Mouse (Mus musculus): ENCODE measurements at regions not wholly inside any gene's neighbourhood (a gene's known extent, or its start where the extent isn't known, plus 50 kb on each side); places are given as distances from the start of the nearest gene placed in this dataset.

DNA sequence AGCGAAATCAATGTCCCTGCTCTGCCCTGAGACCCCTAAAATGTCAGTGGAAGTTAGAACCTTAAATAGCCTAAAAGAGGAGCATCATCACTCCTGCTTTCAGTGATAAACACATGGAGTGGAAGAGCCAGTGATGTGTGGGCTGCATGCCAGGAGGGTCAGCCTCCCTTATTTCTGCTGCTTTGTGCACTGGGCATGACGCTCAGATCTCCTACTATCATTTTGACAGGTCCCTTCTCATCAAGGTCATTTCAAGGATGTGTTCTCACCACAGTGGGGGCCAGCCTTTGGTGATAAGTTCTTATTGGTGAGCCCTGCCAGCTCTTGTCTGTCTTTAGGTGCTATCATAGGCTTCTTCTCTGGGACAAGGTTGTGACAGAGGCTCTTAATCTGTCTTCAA lies 215.5 kb upstream of the Dynlrb2 start:
- ATAC-seq = no peak

DNA sequence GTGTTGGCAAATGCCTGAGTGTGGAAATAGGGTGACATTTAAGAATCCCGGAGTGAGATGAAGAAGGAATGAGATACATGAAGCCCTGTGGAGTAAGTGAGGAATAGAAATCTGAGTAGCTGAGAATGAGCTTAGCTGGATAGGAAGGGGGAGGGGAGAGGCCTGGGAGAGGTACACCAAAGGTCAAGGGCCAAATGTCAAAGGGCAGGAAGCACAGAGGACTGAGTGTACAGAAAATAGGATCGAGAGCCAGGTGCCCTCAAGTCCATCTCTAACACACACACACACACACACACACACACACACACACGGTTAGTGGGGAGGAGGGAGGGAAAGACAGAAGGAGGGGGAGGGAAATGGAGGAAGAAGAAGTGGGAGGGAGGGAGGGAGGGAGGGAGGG lies 220.8 kb upstream of the Dynlrb2 start:
- ATAC-seq = no peak

DNA sequence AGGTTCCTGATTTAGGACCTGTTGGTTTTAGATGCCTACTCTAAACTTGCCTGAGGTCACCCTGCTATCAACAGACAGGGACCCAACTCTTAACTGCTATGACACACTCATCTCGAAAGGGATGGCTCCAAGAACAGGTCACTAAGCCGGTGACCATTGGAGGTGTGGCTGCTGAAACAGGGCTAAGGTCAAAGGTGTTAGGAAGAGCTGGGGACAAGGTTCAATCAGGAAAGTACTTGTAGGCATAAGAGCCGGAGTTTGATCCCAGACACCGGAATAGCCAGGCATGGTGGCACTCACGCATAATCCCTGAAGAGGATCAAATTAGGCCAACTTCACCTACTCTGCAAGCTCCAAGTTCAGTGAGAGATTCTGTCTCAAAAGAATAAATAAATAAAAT lies 222.4 kb upstream of the Dynlrb2 start:
- ATAC-seq = no peak

DNA sequence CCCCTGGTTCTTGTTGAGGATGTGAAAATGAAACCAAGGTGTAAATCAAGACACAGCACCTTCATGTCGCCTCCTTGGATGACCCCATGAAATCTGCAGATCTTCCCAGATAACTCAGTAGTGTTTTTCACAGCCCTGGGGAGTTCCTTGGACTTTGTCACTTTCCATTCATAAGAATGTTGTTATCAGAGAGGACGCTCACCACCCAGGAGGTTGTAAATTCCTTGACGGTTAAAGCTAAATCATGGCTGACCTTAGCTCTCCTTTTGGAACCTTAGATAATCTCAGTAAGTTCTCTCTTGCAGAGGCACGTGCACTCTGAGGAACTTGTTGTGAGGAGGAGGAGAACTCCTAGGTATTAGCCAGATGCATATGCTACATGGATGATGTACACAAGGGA lies 229.8 kb upstream of the Dynlrb2 start:
- ATAC-seq = no peak

DNA sequence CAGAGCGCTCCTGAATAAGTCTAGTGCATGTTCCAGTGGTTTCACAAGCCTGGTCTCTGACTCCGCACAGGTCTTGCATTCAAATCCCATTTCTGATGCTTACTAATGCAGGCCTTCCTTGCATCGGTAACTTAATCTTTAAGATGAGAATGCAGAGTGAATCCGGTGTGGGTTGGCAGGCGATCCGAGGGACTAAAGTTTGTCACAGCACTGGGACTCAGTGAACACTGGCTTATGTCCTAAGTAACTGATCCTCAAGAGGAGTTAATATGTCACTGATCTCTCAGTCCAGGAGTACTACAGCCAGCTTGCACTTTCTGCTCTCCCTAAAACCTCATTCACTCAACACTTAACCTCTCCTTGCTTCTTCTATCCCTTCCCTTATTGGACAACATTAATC lies 233.5 kb upstream of the Dynlrb2 start:
- ATAC-seq = no peak

DNA sequence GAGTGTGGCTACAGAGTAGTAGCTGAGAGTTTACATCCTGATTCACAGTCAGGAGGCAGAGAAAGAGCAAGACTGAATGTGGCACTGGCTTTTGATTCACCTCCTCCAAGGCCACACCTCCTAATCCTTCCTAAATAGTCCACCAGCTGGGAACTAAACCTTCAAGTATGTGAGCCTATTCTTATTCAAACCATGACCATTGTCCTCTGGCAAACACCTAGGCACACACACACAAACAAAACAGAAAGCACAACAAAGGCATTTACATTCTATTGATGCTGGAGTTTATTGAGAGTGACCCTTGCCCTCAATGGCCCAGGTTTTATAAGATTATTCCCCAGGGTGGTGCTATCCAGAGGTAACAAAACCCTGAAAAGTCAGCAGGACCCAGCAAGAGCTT lies 235.4 kb upstream of the Dynlrb2 start:
- no peak for ATAC-seq

DNA sequence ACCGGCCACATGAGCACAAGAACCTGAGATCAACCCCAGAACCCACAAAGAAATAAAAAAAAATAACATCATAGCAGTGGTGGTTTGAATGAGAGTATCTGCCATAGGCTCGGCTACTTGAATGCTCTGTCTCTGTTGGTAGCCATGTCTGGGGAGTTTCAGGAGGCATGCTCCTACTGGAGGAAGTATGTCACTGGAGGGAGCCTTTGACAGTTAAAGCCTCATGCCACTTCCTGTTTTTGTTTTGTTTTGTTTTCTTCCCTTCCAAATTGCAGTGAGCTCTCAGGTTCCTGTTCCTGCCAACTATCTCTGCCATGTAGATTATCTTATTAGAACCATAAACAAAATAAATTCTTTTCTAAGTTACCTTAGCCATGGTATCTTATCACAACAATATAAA lies 236.1 kb upstream of the Dynlrb2 start:
- no peak for ATAC-seq

DNA sequence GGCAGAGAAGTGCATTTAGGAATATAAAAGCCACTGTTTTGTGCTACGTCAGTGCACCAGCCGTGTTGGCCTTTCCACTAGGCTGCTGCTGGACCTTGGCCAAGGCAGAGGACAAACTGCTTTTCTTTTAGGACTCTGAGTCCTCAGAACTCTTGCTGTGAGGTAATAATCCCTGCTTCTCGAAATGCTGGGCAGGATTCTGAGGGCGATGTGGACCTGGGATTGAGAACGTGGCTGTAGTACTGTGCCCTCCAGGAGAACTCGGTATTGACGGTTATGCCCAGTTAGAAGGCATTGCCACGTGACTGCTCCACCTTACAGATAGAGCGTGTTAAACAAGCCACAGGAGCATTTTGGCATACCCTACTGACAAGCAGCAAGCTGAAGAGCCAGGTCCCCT lies 236.6 kb upstream of the Dynlrb2 start:
- ATAC-seq = no peak

DNA sequence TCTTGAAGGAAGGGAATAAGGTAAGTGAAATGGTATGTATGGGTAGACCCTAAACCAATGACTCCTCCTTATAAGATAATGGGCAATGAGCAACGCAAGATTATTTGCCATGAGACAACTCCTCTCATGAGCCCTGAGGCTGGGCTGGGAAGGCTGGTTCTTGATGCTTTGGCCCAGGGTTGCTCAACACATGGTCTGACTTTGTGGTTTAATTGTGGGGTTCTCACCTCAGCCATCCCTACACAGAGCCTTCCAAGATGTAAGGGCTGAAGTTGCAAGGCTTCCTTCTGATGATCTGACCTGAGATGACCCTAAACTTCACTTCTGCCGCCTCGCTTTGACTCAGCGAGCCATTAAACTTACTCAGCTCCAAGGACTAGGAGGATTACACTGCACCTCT lies 237.8 kb upstream of the Dynlrb2 start:
- ATAC-seq = no peak

DNA sequence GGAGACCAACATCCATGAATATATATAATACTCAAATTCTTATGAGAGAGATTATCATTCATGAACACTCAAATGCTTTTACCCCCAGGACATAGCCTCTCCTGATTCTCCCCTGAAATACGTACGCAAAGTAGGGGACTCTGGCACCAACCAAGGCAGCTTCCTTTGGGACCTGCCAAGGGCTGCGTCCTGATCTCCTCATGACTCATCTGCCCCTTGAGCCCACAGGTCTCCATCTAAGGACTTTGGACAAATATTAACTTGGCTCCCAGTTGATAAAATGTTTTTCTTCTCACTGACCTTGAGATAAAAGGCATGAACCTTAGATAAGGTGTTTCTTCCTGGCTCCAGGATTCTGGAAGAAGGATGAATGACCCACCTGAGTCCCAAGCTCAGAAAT lies 239.2 kb upstream of the Dynlrb2 start:
- ATAC-seq = no peak

DNA sequence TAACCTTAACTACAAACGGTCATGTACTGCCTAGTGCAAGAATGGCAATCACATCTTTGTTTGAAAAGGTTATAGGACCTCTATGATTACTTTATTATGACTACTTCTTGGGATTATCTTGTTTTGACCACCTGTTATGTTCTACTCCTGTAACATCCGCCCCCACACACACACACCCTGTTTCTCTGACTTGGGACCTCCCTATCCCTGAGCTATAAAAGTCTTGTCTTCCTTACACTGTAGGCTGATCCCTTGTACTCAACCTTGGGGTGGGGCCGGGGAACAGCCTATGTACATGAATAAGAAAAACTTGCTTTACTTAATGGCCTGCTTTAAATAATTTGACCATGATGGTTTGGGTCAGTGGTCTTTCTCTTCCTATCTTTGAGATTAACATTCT lies 240.7 kb upstream of the Dynlrb2 start:
- no peak for ATAC-seq

DNA sequence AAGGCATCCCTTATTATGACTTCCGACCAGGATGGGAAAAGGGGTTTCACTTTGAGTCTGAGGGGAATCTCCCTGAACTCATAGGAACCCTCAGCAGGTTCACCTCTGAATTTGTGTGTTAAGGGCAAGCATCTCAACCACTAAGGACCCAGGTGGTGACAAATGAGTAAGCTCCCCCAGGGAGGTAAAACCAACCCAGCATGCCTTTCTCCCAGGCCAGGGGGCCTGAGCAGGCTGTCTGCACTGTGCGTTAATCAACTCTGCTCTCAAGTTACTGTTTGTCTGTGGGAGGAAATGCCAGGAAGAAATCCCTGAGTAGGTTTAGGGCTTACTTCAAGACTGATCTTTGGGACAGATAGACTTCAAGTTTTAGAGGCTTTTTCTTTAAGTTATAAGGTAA lies 243.5 kb upstream of the Dynlrb2 start:
- no peak for ATAC-seq

DNA sequence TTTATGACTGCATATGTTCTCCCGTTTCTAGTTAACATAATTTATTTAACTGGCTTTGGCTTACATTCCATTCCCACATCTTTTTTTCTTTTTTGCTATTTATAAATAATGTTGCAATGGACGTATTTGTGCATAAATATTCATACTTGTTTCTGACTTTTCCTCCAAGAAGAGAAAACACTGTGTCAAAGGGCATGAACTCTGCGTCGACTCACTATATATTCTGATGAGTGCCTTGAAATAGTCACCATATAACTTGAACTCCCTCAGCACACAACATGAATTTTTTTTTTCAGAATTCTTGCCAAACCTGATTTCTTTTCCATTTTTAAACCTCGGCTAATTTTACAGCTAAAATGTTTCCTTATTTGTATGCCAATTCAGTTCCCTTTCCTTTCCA lies 249.4 kb upstream of the Dynlrb2 start:
- ATAC-seq = no peak

DNA sequence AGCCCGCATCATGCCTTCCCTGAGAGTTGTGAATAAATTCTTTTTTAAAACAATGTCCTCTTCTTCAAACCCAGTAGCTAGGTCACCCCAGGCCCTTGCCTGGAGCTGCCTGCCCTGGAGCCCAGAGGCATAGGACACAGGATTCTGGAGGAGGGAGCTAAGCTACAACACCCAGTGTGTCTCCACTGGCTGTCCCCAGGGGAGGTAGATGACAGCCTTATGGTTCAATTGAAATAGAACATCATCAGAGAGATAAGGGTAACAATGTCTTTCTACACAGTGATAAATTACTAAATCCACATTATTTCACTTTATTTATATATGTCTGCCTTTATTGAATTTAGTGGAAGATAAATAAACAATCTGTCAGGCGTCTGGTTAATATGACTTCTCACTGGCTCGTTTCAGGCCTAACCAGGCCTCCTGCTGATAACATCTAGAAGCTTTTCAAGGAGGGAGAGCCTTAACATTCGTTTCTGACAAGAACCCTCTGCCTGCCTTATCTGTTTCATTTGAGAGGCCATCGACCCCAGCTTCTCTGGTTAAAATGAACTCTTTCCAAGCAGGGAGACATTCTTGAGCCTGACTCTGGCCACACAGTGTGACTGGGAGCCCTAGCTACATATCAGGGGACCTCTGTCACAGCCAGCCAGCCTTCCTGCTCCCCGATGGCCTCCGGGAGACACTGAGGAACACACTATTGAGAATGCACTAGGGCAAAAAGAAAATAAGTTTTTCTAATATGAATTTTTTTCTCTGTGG lies 252.1 kb upstream of the Dynlrb2 start:
- ATAC-seq = no peak

DNA sequence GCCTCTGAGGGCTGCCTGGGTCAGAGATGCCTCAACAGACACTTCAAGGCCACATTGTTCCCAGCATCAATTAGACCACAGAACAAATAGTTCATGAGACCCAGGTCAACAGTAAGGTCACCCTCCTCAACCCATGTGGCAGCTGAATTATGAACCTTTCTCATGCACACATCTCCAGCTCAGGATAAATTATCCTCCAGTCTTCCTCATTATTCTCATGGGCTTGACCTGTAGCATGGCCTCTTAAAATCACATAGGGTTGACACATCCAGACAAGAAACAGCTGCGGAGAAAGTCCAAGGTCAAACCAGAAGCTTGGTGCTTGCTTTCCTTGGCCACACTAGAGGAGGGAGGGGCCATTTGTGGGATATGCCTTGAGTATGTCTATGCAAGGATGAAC lies 256.4 kb upstream of the Dynlrb2 start:
- no peak for ATAC-seq

DNA sequence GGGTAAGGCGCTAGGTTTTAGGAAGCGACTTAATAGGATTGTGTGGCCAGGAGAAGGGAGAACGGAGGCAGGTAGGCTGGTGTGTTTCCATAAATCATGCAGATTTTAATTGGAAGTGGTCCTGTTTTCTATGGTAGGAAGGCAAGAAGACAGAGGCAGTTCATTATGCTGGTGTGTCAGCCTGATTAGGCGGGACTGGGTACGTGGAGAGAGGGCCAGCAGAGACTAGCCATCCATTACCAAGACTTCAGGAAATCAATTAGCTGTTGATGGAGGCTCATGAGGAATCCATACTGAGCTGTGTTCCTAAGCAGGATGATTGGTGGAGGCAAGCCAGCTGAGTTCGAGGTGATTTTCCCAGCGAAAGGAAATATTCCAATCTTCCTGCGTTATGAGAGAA lies 261.3 kb upstream of the Dynlrb2 start:
- no peak for ATAC-seq

DNA sequence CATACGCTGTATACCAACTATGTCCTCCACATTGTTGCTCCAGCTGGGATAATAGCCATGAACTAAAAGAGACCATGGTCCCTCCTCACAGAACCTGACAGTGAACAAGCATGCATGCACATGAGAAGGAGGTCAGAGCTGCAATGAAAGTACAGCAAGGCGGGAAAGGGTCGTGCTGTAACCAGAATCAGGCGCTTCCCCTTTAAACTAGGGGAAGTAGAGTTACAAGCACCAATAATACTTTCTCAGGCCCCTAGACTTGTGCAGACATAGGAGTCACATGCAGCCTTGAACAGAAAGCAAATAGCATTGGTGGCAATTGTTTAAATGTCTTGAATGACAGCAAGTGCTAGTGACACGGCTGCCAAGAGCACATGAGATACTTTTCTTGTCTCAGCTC lies 261.8 kb upstream of the Dynlrb2 start:
- no peak for ATAC-seq

DNA sequence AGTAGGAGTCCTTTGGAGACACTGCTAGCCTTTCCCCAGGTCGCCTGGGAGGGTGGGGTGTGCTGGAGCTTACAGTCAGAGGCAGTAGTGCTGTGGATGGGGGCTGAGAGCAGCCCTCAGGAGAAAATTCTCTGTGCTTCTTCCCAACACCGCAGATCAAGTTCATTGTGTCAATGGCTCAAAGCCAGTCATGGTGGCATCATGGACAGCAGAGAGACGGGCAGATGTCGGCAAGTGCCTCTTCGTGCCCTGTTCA lies 262.9 kb upstream of the Dynlrb2 start:
- no peak for ATAC-seq

DNA sequence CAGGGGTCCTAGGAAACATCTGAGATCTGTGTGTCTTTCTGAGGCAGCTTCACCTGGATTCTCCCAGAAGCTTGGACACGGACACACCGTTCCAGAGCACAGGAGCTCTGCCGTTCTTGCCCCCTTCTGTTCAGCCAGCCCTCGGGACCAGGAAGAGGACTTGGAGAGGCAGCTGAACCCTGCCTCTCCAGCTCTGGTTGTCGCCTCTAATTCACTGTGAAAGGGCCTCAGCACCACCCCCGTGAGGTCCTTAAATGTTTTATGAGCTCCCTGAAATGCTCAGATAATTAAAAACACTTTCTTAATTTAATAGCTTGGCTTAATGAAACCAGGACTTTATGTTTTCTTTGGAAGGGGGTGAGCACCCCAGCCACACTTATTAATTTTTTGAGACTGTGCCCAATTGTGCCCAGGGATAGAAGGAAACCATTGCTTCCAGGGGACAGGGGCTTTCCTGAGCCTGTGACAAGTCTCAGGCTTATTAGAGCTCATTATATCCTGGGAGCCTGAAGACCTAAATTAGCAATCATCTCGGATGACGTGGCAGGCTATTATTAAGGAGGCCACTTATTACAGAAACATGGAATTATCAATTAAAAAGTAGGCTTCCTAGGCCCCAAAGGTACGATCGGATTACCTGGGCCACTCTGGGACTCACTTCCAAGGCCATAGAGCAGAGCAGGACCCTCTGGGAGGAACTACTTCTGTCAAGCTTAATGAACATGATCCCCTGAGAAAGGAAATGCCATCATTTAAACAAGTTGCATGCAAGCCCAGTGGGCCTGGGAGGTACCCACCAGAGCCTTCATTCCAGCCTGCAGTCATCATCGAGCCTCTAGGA lies 263.4 kb upstream of the Dynlrb2 start:
- no peak for ATAC-seq

DNA sequence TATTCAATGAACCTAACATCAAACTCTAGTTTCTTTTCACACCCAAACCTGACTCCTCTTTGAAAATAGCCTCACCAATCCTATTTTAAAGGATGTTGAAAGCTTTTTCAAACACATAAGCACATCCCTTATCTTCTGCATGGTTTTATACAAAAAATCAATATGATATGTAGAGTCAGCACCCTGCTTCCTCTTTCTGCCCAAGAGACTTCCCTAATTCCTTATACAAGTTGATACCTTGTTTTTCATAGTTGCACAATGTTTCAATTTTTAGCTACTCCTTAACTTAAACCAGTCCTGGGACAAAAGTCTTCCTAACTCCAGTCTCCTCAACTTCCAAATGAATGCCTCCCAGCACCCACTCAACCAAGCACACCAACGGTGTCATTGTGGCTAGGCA lies 266.1 kb upstream of the Dynlrb2 start:
- no peak for ATAC-seq

DNA sequence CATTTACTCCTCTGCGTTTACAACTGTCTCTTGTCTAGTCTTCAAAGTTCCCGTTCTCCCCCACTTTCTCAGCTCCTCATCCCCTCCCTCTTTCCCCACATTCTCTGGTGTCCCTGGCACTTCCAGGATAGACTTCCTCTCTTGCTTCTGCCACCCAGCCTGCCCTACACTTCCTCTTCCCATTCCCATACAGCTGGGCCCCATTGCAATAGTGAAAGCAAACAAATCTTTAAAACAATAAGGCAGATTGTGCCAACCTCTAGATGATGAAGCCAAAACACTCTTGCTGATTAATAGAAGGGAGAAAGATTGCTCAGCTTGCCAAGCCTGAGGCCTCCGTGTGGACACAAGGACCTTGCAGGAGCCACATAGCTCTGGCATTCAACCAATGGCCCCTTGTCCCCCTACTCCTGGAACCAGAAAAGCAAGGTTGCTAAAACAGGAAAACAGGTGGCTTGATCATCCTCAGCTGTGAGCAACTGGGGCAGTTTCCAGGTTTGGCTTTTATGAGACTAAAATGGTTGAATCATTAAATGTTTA lies 267.1 kb upstream of the Dynlrb2 start:
- ATAC-seq = no peak

DNA sequence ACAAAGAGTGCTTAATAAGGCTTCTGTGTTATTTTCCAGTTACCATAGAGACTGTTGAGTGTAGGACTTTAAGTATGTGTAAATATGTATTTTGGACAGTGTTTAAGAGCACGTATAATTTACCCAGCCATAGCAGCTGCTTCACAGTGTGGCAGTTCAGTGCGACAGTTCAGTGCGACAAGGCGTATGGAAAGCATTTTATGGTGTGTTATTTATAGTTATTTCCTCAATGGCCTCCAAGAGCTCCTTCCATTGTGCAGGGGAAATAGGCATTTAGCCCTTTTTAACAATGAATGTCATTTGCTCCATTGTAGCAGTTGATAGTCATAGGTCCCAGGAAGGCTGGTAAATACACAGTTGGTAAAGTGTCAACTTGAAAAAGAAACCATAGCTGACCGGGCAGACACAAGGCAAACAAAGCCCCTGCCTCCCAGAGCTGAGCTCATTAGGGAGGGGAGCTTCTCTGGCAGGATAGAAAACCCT lies 275.1 kb upstream of the Dynlrb2 start:
- no peak for ATAC-seq

DNA sequence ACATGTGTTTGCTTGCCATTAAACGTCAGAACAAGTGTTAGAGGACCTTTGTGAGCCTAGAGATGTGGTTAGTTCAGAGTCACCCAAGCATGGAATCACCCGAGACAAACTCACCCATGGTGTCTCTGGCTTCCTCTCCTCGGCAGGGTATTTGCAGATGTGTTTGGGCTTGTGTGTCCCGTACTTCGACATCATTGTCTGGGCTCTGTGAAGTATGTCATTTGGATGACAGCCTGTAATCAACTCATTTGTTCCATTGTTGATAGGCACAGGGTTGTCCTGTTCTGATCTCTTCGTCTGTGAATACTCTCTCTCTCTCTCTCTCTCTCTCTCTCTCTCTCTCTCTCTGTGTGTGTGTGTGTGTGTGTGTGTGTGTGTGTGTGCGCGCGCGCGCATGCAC lies 277.8 kb upstream of the Dynlrb2 start:
- ATAC-seq = no peak

DNA sequence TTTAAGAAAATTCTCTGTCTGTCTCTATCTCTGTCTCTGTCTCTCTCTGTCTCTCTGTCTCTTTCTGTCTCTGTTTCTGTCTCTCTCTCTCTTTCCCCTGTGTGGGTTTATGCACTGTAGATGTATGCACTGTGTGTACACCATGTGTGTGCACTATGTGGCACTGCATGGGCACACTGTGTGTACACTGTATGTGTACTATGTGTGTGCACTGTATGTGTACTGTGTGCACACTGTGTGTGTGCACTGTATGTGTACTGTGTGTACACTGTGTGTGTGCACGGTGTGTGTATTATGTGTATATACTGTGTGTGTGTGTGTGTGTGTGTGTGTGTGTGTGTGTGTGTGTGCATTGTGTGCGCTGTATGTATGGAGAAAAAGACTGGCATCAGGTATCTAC lies 281.5 kb upstream of the Dynlrb2 start:
- no peak for ATAC-seq

Measured in activated CD4-positive, CD25-positive, alpha-beta regulatory T cell, adult 4 months (primary cell).